Mouse (Mus musculus): ENCODE measurements around the gene Csad. TPM values are rescaled to one million over a fixed set of nuclear protein-coding genes. Genes with fewer than 3 reads are reported as not detected.

Gene Csad
- polyA plus RNA-seq (2012; rRNA removed) = 34.7 and 35.6 TPM in 2 replicates

GRCm38 (mm10) chr15:102204674-102205505, at the start of gene Csad:
TSS of gene Csad (minus strand) at chr15:102204724.

GRCm38 (mm10) chr15:102231748-102232147, 27.2 kb upstream of the Csad start, which contains the start of gene Itgb7:
TSS of gene Itgb7 (minus strand) at chr15:102231944.

GRCm38 (mm10) chr15:102202971-102203834, 1.3 kb downstream of the Csad start, which contains the start of gene Zfp740:
TSS of gene Zfp740 (plus strand) at chr15:102203249.

GRCm38 (mm10) chr15:102150301-102151135, 54.0 kb downstream of the Csad start, which contains the start of gene Soat2:
TSS of gene Soat2 (plus strand) at chr15:102150526.

GRCm38 (mm10) chr15:102144274-102144711, 60.2 kb downstream of the Csad start, which contains the start of gene Igfbp6:
TSS of gene Igfbp6 (plus strand) at chr15:102144362.

GRCm38 (mm10) chr15:102136129-102136758, 68.3 kb downstream of the Csad start, which contains the start of gene Spryd3:
TSS of gene Spryd3 (minus strand) at chr15:102136234.

Other genes with a start within 250 kb of the Csad start
- gene Krt8, start 200.2 kb downstream of the Csad start, polyA plus RNA-seq (2012; rRNA removed) = 1.5 and 55.6 TPM in 2 replicates
- 1.5 and 29.3 TPM in 2 replicates for gene Krt18, start 176.5 kb downstream of the Csad start, polyA plus RNA-seq (2012; rRNA removed)
- gene Eif4b, start 131.0 kb downstream of the Csad start, polyA plus RNA-seq (2012; rRNA removed) = 142 and 151 TPM in 2 replicates
- gene Tns2, start 104.3 kb downstream of the Csad start, polyA plus RNA-seq (2012; rRNA removed) = 10.8 and 13.8 TPM in 2 replicates
- gene Spryd3, start 68.5 kb downstream of the Csad start, polyA plus RNA-seq (2012; rRNA removed) = 109 and 115 TPM in 2 replicates
- 3.3 and 3.5 TPM in 2 replicates for gene Igfbp6, start 60.4 kb downstream of the Csad start, polyA plus RNA-seq (2012; rRNA removed)
- 0.13 and 0.15 TPM in 2 replicates for gene Soat2, start 54.2 kb downstream of the Csad start, polyA plus RNA-seq (2012; rRNA removed)
- 75.6 and 75.9 TPM in 2 replicates for gene Zfp740, start 1.5 kb downstream of the Csad start, polyA plus RNA-seq (2012; rRNA removed)
- 0.30 and 0.37 TPM in 2 replicates for gene Itgb7, start 27.2 kb upstream of the Csad start, polyA plus RNA-seq (2012; rRNA removed)
- gene Rarg, start 52.8 kb upstream of the Csad start, polyA plus RNA-seq (2012; rRNA removed) = 9.8 and 11.0 TPM in 2 replicates
- 0.08 and 0.23 TPM in 2 replicates for gene Gm9918, start 65.8 kb upstream of the Csad start, polyA plus RNA-seq (2012; rRNA removed)
- 41.0 and 41.5 TPM in 2 replicates for gene Mfsd5, start 74.7 kb upstream of the Csad start, polyA plus RNA-seq (2012; rRNA removed)
- gene Espl1, start 91.5 kb upstream of the Csad start, polyA plus RNA-seq (2012; rRNA removed) = 6.2 and 6.7 TPM in 2 replicates
- 404 and 434 TPM in 2 replicates for gene Pfdn5, start 121.4 kb upstream of the Csad start, polyA plus RNA-seq (2012; rRNA removed)
- 96.6 and 99.5 TPM in 2 replicates for gene Myg1, start 127.0 kb upstream of the Csad start, polyA plus RNA-seq (2012; rRNA removed)
- gene Aaas, start 146.0 kb upstream of the Csad start, polyA plus RNA-seq (2012; rRNA removed) = 30.4 and 32.7 TPM in 2 replicates
- gene Sp7, start 162.5 kb upstream of the Csad start, polyA plus RNA-seq (2012; rRNA removed) = 0.73 and 5.7 TPM in 2 replicates
- gene Sp1, start 201.4 kb upstream of the Csad start, polyA plus RNA-seq (2012; rRNA removed) = 12.9 and 13.1 TPM in 2 replicates
- 0.48 and 0.74 TPM in 2 replicates for gene Amhr2, start 240.6 kb upstream of the Csad start, polyA plus RNA-seq (2012; rRNA removed)

All from central nervous system, embryonic 18 days (tissue).